Mouse (Mus musculus) embryonic facial prominence, embryonic 12.5 days (tissue): ENCODE results near the gene Cer1. TPM values are rescaled to one million over a fixed set of nuclear protein-coding genes. Genes with fewer than 3 reads are reported as not detected.

ENCODE experiments used
- ATAC-seq: fragments of 200-750 bp; cut with Nextera tagmentation; 2 replicates; pipeline ENCODE4 v1.8.0; 2017; ENCODE audit not compliant: insufficient number of reproducible peaks, insufficient read depth, low FRiP score, low TSS enrichment
- H3K27ac ChIP-seq: fragments of 300-500 bp; sonication (generic); 2 replicates; pipeline ENCODE4 v1.5.1; 2016; ENCODE audit warnings: mild to moderate bottlenecking
- H3K27me3 ChIP-seq: fragments of 300-500 bp; sonication (generic); 2 replicates; pipeline ENCODE4 v1.6.1; 2016; ENCODE audit warnings: mild to moderate bottlenecking, moderate library complexity
- H3K36me3 ChIP-seq: fragments of 300-500 bp; sonication (generic); 2 replicates; pipeline ENCODE4 v1.6.1; 2016; ENCODE audit warnings: mild to moderate bottlenecking
- H3K4me1 ChIP-seq: fragments of 300-500 bp; sonication (generic); 2 replicates; pipeline ENCODE4 v1.6.1; 2016
- H3K4me2 ChIP-seq: fragments of 300-500 bp; sonication (generic); replicated peaks from 2 replicates; pipeline ENCODE4 v1.6.1; 2016; ENCODE audit warnings: mild to moderate bottlenecking, moderate library complexity
- H3K4me3 ChIP-seq: fragments of 300-500 bp; sonication (generic); 2 replicates; pipeline ENCODE4 v1.5.1; 2016; ENCODE audit warnings: mild to moderate bottlenecking
- H3K9ac ChIP-seq: fragments of 300-500 bp; sonication (generic); 2 replicates; pipeline ENCODE4 v1.6.1; 2016; ENCODE audit warnings: mild to moderate bottlenecking, moderate library complexity
- H3K9me3 ChIP-seq: fragments of 300-500 bp; sonication (generic); 2 replicates; pipeline ENCODE4 v1.6.1; 2016; ENCODE audit warnings: mild to moderate bottlenecking, moderate library complexity
- WGBS: fragments of 180-500 bp; shearing (Covaris S2); methylation state at CpG from one replicate; pipeline ENCODE4 v1.1.7; 2016; 5-methylcytosine and 5-hydroxymethylcytosine counted together
- polyA plus RNA-seq: library from polyadenylated mRNA; unstranded; fragments of >200 nt; fragmentation: Nextera tagmentation; extraction: Ambion mirVana; gene quantifications from 2 replicates; pipeline ENCODE4 v1.2.1, GENCODE M21; 2016

Cer1 gene
- polyA plus RNA-seq, 1 experiment from 2014 or later, result 0.45 TPM

DNA sequence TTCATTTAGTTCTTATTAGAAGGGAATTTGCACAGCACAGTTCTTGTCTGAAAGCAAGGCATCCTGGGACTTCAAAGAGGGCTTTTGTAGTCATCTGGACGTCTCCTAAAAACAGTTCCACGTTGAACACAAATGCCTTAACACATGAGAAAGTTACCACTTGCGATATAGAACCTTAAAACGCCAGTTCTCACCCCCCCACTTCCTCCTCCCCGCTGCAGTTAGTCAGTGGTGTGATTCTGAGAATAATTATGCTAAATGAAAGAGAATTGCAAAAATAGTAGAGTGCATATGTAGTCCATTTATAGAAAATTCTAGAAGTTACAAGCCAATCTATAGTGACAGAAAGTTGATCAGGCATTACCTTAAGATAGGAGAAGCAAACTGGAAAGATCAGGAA is 7.3 kb upstream of the Cer1 start:
- H3K4me3 ChIP-seq, result no peak overlapping the region
- H3K4me1 ChIP-seq, result peaks cover 26% of the 10 kb centered on the region
- no peak overlapping the region for H3K9ac ChIP-seq
- H3K27me3 ChIP-seq, result no peaks in the 10 kb centered on the region
- H3K27ac ChIP-seq, result peak overlapping the region; percentile 91
- 66% methylated on average over 5 of the region's 5 CpGs for WGBS
- H3K9me3 ChIP-seq, result no peaks in the 10 kb centered on the region
- H3K36me3 ChIP-seq, result no peaks in the 10 kb centered on the region
- H3K4me2 ChIP-seq, result no peak overlapping the region
- no peak for ATAC-seq

DNA sequence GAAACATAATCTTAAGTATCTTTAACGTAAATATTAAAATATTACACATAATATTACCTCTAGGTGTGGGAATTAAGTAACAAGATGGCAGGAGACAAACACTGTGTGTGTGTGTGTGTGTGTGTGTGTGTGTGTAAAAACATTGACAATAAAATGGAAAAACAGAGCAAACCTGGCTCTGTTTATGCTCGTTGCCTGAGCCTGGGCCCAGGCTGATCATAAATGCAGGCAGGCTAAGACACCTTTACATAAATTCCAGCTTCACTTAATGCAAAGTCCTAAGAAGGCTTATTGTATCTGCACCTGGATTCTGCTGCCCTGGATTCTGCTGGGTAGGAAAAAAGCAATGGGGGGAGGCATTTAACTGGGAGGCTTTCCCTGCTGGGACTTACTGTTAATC is 6.6 kb upstream of the Cer1 start:
- Histone ChIP-seq H3K27me3 (no peaks in the 10 kb centered on the region), H3K9me3 (no peaks in the 10 kb centered on the region), H3K4me2 (no peak overlapping the region), H3K9ac (no peak overlapping the region), H3K27ac (peak overlapping the region; percentile 91), H3K4me1 (peaks cover 26% of the 10 kb centered on the region), H3K36me3 (no peaks in the 10 kb centered on the region), H3K4me3 (no peak overlapping the region)
- no peak for ATAC-seq
- 64% methylated on average over 2 of the region's 2 CpGs for WGBS

DNA sequence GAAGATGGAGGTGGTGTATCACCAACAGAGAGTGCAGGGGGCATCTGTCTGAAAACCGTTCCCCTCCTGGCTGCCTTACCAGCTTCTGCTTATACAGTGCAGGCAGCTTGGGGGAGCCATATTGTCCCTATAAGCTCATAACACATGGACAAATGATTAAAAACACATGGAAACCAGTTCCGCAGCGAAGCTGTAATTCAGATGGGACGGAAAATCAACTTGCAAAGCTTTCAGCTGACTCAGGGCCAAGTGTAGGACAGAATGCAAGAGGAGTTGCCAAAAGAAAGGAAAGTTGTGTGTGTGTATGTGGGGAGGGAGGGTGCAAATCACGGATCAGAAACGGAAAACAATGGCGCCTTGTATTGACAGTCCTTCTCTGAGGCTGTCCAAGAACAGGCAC is 6.1 kb upstream of the Cer1 start:
- peak; percentile 79 for ATAC-seq
- H3K9me3 ChIP-seq, result no peaks in the 10 kb centered on the region
- H3K4me3 ChIP-seq, result no peak overlapping the region
- no peaks in the 10 kb centered on the region for H3K36me3 ChIP-seq
- 28% methylated on average over 7 of the region's 7 CpGs for WGBS
- H3K4me2 ChIP-seq, result peak overlapping the region; percentile 11; the same call in 1 of the 2 replicates
- no peak overlapping the region for H3K9ac ChIP-seq
- peak overlapping the region; percentile 91 for H3K27ac ChIP-seq
- no peaks in the 10 kb centered on the region for H3K27me3 ChIP-seq
- peaks cover 26% of the 10 kb centered on the region for H3K4me1 ChIP-seq

DNA sequence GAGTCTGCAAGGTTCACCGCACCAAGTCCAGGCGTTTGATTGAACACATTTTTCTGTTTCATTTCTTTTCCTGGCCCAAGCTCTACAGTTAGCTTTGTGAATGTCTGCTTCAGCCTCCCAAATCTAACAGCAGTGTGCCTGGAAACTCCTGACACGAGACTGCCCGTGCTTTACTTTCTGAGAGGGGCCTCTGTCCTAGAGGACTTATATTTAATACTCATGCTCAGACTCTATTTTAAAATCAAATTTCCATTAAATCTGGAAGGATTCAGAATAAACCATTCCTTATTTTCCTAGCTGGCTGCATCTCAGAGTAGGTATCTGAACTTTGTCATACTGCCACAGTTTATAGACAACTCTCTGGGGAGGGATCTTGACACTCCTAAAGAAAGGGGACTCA is 5.6 kb upstream of the Cer1 start:
- Histone ChIP-seq H3K4me3 (no peak overlapping the region), H3K27ac (peak overlapping the region; percentile 91), H3K9ac (no peak overlapping the region), H3K9me3 (no peaks in the 10 kb centered on the region), H3K36me3 (no peaks in the 10 kb centered on the region), H3K4me1 (peaks cover 26% of the 10 kb centered on the region), H3K27me3 (no peaks in the 10 kb centered on the region), H3K4me2 (peak overlapping the region; percentile 11; the same call in 1 of the 2 replicates)
- ATAC-seq, result peak; percentile 24; the same call in 1 of the 2 replicates
- 44% methylated on average over 4 of the region's 4 CpGs for whole genome bisulfite sequencing

DNA sequence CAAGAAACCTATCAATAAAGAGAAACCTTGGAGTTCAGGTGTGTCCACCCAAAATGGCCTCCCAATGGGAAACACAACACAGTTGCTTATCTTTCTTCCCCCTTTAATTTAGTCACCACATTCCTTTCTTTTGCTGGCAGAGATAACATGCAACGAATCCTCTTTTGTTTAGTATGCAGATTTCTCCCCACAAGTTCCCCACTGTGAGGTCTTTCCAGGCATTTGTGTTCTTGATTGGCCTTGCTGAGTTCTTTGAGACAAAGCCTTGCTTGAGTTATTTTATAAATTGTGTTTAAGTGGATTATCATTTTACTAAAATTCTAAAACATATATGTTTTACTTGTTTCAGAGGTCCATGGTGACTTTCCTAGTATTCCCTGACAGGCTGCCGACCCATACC is 1.2 kb upstream of the Cer1 start:
- Histone ChIP-seq H3K9ac (no peak overlapping the region), H3K36me3 (no peaks in the 10 kb centered on the region), H3K9me3 (no peaks in the 10 kb centered on the region), H3K27ac (no peak overlapping the region), H3K27me3 (no peaks in the 10 kb centered on the region), H3K4me1 (peaks cover 26% of the 10 kb centered on the region), H3K4me2 (no peak overlapping the region), H3K4me3 (no peak overlapping the region)
- 72% methylated on average over 2 of the region's 2 CpGs for WGBS
- ATAC-seq, result no peak

DNA sequence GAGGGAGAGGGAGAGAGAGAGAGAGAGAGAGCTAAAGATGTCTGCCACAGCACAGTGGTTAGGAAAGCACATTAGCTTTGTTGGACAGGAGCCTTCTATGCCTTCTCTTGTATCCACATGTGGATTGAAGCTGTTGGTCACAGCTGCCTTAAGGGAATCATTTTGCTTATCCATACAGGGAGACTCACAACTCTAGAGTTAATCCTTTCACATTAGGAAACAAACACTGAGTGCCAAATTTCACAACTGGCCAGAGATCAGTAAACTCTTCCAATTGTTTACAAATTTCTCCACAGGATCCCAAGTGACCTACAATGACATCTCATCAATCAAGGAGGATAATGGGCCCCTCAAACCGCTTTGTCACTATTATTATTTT is 576 bp upstream of the Cer1 start:
- 58% methylated on average over 1 of the region's 1 CpGs for WGBS
- H3K4me3 ChIP-seq, result no peak overlapping the region
- H3K36me3 ChIP-seq, result no peaks in the 10 kb centered on the region
- H3K4me2 ChIP-seq, result no peak overlapping the region
- no peaks in the 10 kb centered on the region for H3K27me3 ChIP-seq
- H3K9me3 ChIP-seq, result no peaks in the 10 kb centered on the region
- peaks cover 21% of the 10 kb centered on the region for H3K4me1 ChIP-seq
- H3K9ac ChIP-seq, result no peak overlapping the region
- H3K27ac ChIP-seq, result no peak overlapping the region
- no peak for ATAC-seq

- H3K9ac ChIP-seq, result no peak overlapping the region
- WGBS, result 84% methylated on average over 9 of the region's 9 CpGs
- no peaks in the 10 kb centered on the region for H3K9me3 ChIP-seq
- no peak overlapping the region for H3K4me2 ChIP-seq
- H3K4me3 ChIP-seq, result no peak overlapping the region
- ATAC-seq, result no peak
- H3K4me1 ChIP-seq, result peaks cover 9% of the 10 kb centered on the region
- H3K27me3 ChIP-seq, result no peaks in the 10 kb centered on the region
- no peak overlapping the region for H3K27ac ChIP-seq
- H3K36me3 ChIP-seq, result no peaks in the 10 kb centered on the region
Measured at GRCm38 (mm10) chr4:82882500-82882899, 2.4 kb downstream of the Cer1 start.

- 80% methylated on average over 3 of the region's 3 CpGs for WGBS
- ATAC-seq, result no peak
- Histone ChIP-seq H3K9me3 (no peaks in the 10 kb centered on the region), H3K27me3 (no peaks in the 10 kb centered on the region), H3K36me3 (no peaks in the 10 kb centered on the region), H3K27ac (no peak overlapping the region), H3K9ac (no peak overlapping the region), H3K4me3 (no peak overlapping the region), H3K4me1 (peaks cover 9% of the 10 kb centered on the region), H3K4me2 (no peak overlapping the region)
Measured at GRCm38 (mm10) chr4:82881366-82881765, 3.6 kb downstream of the Cer1 start.

- ATAC-seq, result no peak
- Histone ChIP-seq H3K36me3 (no peaks in the 10 kb centered on the region), H3K27me3 (no peaks in the 10 kb centered on the region), H3K9me3 (no peaks in the 10 kb centered on the region), H3K4me3 (no peak overlapping the region), H3K4me1 (peaks cover 8% of the 10 kb centered on the region), H3K4me2 (no peak overlapping the region), H3K27ac (no peak overlapping the region), H3K9ac (no peak overlapping the region)
- 82% methylated on average over 2 of the region's 2 CpGs for WGBS
Measured at GRCm38 (mm10) chr4:82880243-82880642, 4.7 kb downstream of the Cer1 start.

- Histone ChIP-seq H3K4me3 (no peak overlapping the region), H3K27me3 (no peaks in the 10 kb centered on the region), H3K4me2 (no peak overlapping the region), H3K4me1 (no peaks in the 10 kb centered on the region), H3K27ac (no peak overlapping the region), H3K9me3 (no peaks in the 10 kb centered on the region), H3K36me3 (no peaks in the 10 kb centered on the region), H3K9ac (no peak overlapping the region)
- no peak for ATAC-seq
- 80% methylated on average over 6 of the region's 6 CpGs for WGBS
Measured at GRCm38 (mm10) chr4:82879152-82879551, 5.8 kb downstream of the Cer1 start.

DNA sequence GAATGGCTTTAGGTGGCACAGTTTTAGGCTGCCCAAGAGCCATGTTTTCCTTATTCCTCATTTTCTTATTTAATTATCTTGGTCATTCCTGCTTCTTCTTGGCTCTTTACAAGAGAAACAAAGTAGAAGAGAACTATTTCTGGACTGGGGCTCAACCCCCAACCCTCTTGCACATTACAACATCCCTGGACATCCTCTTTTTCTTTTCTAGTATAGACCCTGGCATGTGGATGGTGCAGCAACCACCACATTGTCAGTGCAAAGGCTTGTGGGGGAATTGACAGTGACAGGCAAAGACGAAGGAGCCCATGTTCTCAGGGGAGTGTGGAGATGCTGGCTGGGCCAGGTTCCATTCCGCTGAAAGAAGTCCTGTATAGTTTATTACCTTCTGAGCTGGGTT is 8.3 kb downstream of the Cer1 start:
- no peaks in the 10 kb centered on the region for H3K9me3 ChIP-seq
- no peak for ATAC-seq
- WGBS, result 79% methylated on average over 2 of the region's 2 CpGs
- no peak overlapping the region for H3K9ac ChIP-seq
- no peak overlapping the region for H3K4me3 ChIP-seq
- H3K27ac ChIP-seq, result no peak overlapping the region
- no peaks in the 10 kb centered on the region for H3K27me3 ChIP-seq
- no peaks in the 10 kb centered on the region for H3K36me3 ChIP-seq
- H3K4me1 ChIP-seq, result no peaks in the 10 kb centered on the region
- no peak overlapping the region for H3K4me2 ChIP-seq

DNA sequence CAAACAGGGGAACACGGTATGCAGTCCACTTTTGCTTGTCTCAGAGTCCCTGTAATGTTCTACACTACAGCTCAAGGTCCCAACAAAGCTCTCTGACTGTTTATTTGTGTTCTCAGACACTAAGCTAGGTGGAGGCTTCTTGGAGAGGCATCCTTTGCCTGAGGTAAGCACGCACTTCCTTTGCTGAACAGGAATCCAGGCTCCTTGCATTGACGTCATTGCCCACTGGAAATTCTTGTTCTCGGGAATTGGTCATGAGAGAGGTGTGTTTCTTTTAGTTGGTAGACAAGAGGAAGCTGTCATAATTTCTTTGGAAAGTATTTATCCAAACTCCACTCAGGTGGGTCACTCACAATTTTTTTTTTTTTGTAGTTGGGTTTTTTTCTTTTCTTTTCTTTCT is 9.4 kb downstream of the Cer1 start:
- Histone ChIP-seq H3K4me1 (no peaks in the 10 kb centered on the region), H3K9me3 (no peaks in the 10 kb centered on the region), H3K4me3 (no peak overlapping the region), H3K9ac (no peak overlapping the region), H3K36me3 (no peaks in the 10 kb centered on the region), H3K27ac (no peak overlapping the region), H3K4me2 (no peak overlapping the region), H3K27me3 (no peaks in the 10 kb centered on the region)
- 56% methylated on average over 4 of the region's 4 CpGs for WGBS
- ATAC-seq, result no peak

- no peaks in the 10 kb centered on the region for H3K36me3 ChIP-seq
- ATAC-seq, result no peak
- H3K9ac ChIP-seq, result no peak overlapping the region
- no peak overlapping the region for H3K4me2 ChIP-seq
- H3K4me3 ChIP-seq, result no peak overlapping the region
- no peaks in the 10 kb centered on the region for H3K27me3 ChIP-seq
- no peak overlapping the region for H3K27ac ChIP-seq
- 56% methylated on average over 4 of the region's 4 CpGs for WGBS
- H3K9me3 ChIP-seq, result no peaks in the 10 kb centered on the region
- no peaks in the 10 kb centered on the region for H3K4me1 ChIP-seq
Measured at GRCm38 (mm10) chr4:82874791-82875190, 10.2 kb downstream of the Cer1 start.
